Mouse (Mus musculus): ENCODE results near the gene Sugp1. TPM values are rescaled to one million over a fixed set of nuclear protein-coding genes. Genes with fewer than 3 reads are reported as not detected.

The Sugp1 gene
- total RNA-seq, 2 experiments from 2014 or later: 48.7 to 58.3 TPM

DNA sequence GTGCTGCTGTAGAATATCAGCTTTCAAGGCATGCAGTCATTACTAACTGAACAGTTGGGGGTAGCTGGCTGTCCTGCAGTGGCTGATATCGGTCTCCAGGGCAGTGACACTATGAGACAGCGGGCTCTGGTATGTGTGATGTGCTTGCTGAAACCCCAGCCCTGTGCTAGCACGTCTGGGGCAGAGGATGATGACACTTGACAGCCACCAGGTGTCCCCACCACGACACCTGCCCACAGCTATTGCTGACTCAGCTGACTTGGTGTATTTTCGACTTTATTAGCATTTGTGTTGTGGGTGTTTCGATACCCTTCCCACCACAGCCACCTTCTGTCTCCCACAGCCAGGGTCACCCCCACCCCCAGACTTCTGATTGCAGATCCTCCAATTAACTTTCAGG, 61.9 kb downstream of the Sugp1 start:
- no peak for DNase-seq (ENCODE audit: extremely low spot score in 1 of 2, low spot score in 1 of 2)

- no peak for DNase-seq (ENCODE audit: extremely low spot score in 1 of 2, low spot score in 1 of 2)
Measured at GRCm38 (mm10) chr8:70104922-70105321, 62.3 kb downstream of the Sugp1 start.

- DNase-seq (ENCODE audit: extremely low spot score in 1 of 2, low spot score in 1 of 2): no peak
Measured at GRCm38 (mm10) chr8:70110451-70110850, 67.8 kb downstream of the Sugp1 start.

- DNase-seq (ENCODE audit: extremely low spot score in 1 of 2, low spot score in 1 of 2): no peak
Measured at GRCm38 (mm10) chr8:70111192-70111795, 68.7 kb downstream of the Sugp1 start.

DNA sequence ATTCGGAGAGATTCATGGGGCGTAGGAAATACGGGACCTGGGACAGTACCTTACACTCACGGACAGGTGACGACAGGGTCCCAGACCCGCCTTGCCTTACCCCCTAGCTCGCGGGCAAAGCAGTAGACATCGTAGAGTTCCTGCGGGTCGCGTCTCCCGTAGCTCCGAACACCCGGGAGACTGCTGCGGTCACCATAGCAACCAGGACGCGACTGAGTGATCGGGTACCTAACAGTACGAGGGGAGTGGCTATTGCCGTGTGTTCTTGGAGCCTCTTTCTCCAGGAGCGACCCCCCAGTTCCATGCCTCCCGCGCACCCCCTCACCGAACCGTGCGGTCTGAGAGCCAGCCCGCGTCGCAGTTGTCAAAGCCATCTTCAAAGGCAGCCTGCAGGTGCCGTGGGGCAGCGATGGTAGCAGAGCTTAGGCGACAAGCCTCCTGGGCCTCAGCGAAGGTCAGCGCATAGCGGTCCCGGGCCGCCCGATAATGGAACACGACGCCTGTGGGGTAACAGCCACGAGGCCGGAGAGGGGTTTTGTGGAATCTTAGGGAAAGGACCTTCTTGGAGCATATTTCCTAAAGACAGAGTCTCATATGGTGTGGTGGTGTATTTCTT, 69.9 kb downstream of the Sugp1 start:
- DNase-seq (ENCODE audit: extremely low spot score in 1 of 2, low spot score in 1 of 2): no peak

DNA sequence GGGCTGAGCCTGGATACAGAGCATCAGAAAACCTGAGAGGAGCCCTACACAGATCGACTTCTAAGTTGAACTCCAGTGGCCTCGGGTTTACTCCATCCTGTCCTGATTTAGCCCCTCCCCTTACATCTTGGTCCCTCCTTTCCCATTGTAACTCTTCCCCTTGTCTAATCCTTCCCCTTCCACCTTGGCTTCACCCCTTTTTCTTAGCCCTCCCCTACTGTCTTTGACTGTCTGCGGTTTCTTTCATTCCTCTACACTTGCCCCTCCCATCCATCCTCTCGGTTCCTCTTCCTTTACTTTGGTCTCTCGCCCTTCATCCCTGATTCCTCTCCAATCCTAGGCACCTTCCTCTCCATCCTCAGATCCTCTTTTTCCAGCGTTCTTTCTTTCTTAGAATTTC, 71.9 kb downstream of the Sugp1 start:
- no peak for DNase-seq (ENCODE audit: extremely low spot score in 1 of 2, low spot score in 1 of 2)

GRCm38 (mm10) chr8:70114892-70115291, 72.3 kb downstream of the Sugp1 start:
- DNase-seq (ENCODE audit: extremely low spot score in 1 of 2, low spot score in 1 of 2): no peak

DNA sequence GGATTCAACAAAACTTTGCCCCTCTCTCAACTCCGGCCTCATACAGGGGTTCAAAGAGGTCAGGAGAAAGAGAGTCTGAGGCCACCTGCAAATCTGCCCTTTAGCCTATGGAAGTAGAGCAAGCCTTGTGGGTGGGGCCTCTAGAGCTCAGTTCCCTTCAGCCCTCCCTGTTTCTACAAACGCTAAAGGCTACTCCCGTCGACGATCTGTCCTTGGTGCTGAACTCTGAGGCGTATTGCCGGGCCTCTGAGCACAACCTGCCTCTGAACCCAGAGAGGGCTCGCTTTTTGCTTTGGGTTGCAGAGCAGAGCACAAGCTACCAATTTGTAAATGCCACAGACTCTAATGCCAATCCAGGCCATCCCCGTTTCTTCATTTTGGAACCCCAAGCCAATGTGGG, 75.0 kb downstream of the Sugp1 start:
- DNase-seq (ENCODE audit: extremely low spot score in 1 of 2, low spot score in 1 of 2): no peak

DNA sequence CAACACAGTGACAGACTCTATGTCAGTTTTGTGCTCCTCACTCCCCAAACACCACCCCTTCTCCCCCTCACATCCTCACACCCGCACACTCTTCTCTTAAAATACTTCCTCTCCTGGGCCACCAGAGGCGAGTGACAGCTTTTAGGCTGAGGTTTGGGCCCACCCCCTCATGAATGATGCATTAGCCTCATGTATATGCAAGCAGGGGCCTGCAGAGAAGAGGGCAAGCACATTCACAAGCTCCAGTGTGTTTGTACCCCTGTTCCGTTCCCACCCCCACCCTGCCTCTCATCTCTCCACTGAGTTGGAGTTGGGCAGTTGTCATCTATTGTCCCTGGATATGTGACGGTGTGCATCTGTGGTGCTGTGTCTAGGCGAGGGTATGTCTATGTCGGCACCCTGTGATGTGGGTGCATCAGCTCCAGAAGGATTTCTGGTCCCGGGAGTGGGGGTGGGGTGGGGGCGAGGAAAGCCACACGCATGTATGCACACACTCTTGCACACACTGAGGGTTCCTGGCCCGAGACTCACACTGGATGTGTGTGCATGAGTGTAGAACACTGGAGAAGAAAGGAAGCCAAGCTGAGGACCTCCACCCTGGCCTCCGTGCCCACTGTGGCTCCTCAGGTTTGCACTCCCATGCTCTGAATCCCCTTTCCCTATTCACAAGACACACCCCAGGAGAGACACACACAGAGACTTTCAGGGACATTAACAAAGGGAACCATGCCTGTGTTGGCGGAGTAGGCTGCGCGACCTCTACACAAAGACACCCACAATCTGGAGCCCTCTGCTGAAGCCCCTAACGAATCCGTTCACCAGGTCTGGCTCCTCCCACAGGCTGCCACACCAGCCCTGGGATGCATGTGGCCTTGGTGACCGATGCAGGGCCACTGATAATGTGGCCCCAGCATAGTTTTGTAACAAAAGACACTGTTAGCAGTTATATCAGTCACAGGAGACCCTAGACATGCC, 76.4 kb downstream of the Sugp1 start:
- DNase-seq (ENCODE audit: extremely low spot score in 1 of 2, low spot score in 1 of 2): no peak

- DNase-seq (ENCODE audit: extremely low spot score in 1 of 2, low spot score in 1 of 2): peak; percentile 93 to 95
Measured at GRCm38 (mm10) chr8:70120667-70121066, 78.1 kb downstream of the Sugp1 start, which contains the start of gene Ncan. Gene Ncan (minus strand): TSS chr8:70120873.

Small RNAs within 50 kb of the gene (microRNA-seq; reads per million reads assigned to microRNA genes)
- gene Mir7066: 14.3 to 17.7 reads per million in 2 experiments

Other genes with a start within 250 kb of the Sugp1 start
- gene Gmip, start 234.1 kb upstream of the Sugp1 start, total RNA-seq (2021): 10 to 100 TPM; 10.9 to 15.2 TPM
- gene Lpar2, start 220.4 kb upstream of the Sugp1 start, total RNA-seq (2021): under 1 TPM; 0.35 to 0.37 TPM
- gene Pbx4, start 210.3 kb upstream of the Sugp1 start, total RNA-seq (2021): 10 to 100 TPM; 13.3 to 13.6 TPM
- gene Cilp2, start 155.1 kb upstream of the Sugp1 start, total RNA-seq (2021): 1 to 10 TPM in 1 of 2 experiments, under 1 TPM in 1; 0.89 to 1.3 TPM
- gene Tssk6, start 140.6 kb upstream of the Sugp1 start, total RNA-seq (2021): under 1 TPM; 0.27 to 0.28 TPM
- gene Ndufa13, start 140.3 kb upstream of the Sugp1 start, total RNA-seq (2021): 100 to 1,000 TPM; 159 to 174 TPM
- 10 to 100 TPM; 29.0 to 37.5 TPM for gene Yjefn3, start 140.1 kb upstream of the Sugp1 start, total RNA-seq (2021)
- 10 to 100 TPM; 30.7 TPM for gene Gatad2a, start 46.4 kb upstream of the Sugp1 start, total RNA-seq (2021)
- gene Mau2, start 79 bp upstream of the Sugp1 start, total RNA-seq (2021): 10 to 100 TPM; 77.2 to 83.9 TPM
- 1 to 10 TPM; 2.9 to 4.9 TPM for gene Tm6sf2, start 30.1 kb downstream of the Sugp1 start, total RNA-seq (2021)
- gene Hapln4, start 40.6 kb downstream of the Sugp1 start, total RNA-seq (2021): 10 to 100 TPM; 68.2 to 77.5 TPM
- 100 to 1,000 TPM; 188 to 207 TPM for gene Ncan, start 78.1 kb downstream of the Sugp1 start, total RNA-seq (2021)
- gene Nr2c2ap, start 88.5 kb downstream of the Sugp1 start, total RNA-seq (2021): 10 to 100 TPM; 25.5 to 29.8 TPM
- 10 to 100 TPM; 11.8 to 12.0 TPM for gene Rfxank, start 96.3 kb downstream of the Sugp1 start, total RNA-seq (2021)
- gene Borcs8, start 96.7 kb downstream of the Sugp1 start, total RNA-seq (2021): 10 to 100 TPM; 47.0 to 47.5 TPM
- not detected for gene Mef2b, start 96.9 kb downstream of the Sugp1 start, total RNA-seq (2021)
- gene Tmem161a, start 129.5 kb downstream of the Sugp1 start, total RNA-seq (2021): 10 to 100 TPM; 48.7 to 59.9 TPM
- 10 to 100 TPM; 34.9 to 42.0 TPM for gene Slc25a42, start 169.5 kb downstream of the Sugp1 start, total RNA-seq (2021)
- gene Sugp2, start 191.4 kb downstream of the Sugp1 start, total RNA-seq (2021): 100 to 1,000 TPM; 107 to 133 TPM
- 10 to 100 TPM; 43.4 to 49.4 TPM for gene Armc6, start 191.7 kb downstream of the Sugp1 start, total RNA-seq (2021)
- gene Homer3, start 240.0 kb downstream of the Sugp1 start, total RNA-seq (2021): 10 to 100 TPM; 84.4 to 86.0 TPM